ENCODE assay signal across 29 mouse cellular contexts in the genomic region with DNA sequence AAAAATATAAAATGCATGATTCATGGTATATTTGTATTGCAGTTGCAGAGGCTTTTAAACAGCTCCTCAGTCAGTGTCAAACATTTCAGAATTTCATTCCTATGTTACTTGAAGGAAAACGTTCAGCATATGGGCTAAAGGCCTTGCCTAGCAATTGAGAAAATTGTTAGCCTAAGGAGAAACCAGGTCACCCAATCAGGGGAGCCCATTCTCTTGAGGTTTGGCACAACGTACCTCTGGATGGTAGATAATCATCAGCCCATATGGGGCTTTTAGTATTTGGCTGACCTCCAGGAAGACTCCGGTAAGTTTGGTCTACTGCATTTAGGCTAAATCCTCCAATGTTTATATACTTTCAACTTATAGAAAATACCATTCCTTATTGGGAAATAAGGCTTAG.
DNase-seq lines count a peak whose midpoint lies in the region; ATAC-seq and TF ChIP-seq lines count a peak whose summit lies in the region.
"Had no signal": no experiment of that assay in that cellular context is flagged by ENCODE, and none has a peak within 500 bp of the region (broad histone marks: within the 10 kb centered on the region; RNA-seq: fewer than 3 reads in every experiment).

No protein-coding gene starts in this region.

- no peak overlapping the region for H3K27ac ChIP-seq in intestine, embryonic 14.5 days (ENCODE audit: low read depth)
- no peak overlapping the region for H3K27ac ChIP-seq in intestine, postnatal 0 days (ENCODE audit: low read depth, low read length)
- H3K27ac ChIP-seq in lung, embryonic 16.5 days (ENCODE audit: low read length), result no peak overlapping the region
- H3K27ac ChIP-seq in stomach, embryonic 15.5 days, result no peak overlapping the region
- H3K27ac ChIP-seq: forebrain, embryonic 10.5 days; heart, embryonic 10.5 days; heart, embryonic 15.5 days; hindbrain, embryonic 12.5 days; kidney, postnatal 0 days; limb, embryonic 15.5 days; liver, embryonic 13.5 days; macrophage; midbrain, embryonic 13.5 days; neural tube, embryonic 13.5 days had no signal

- peak; percentile 55; the same call in 1 of the 2 replicates for ATAC-seq in intestine, embryonic 14.5 days (replicated peaks; ENCODE audit: low FRiP score, low TSS enrichment, low read depth)
- ATAC-seq in intestine, postnatal 0 days, result no peak
- 0 out of 2 replicates have a peak, but pooled peaks have one; percentile 47 for ATAC-seq in lung, embryonic 16.5 days (ENCODE audit: low read depth)
- ATAC-seq in stomach, embryonic 15.5 days (ENCODE audit: insufficient read depth, low FRiP score, low read depth), result peak; percentile 27; the same call in 1 of the 2 replicates
- ATAC-seq: midbrain, embryonic 13.5 days; Patski had no signal

- H3K36me3 ChIP-seq in intestine, embryonic 14.5 days (ENCODE audit: control insufficient read depth, insufficient read depth, low read length), result no peaks in the 10 kb centered on the region
- H3K36me3 ChIP-seq in intestine, postnatal 0 days (ENCODE audit: control insufficient read depth, insufficient read depth), result no peaks in the 10 kb centered on the region
- no peaks in the 10 kb centered on the region for H3K36me3 ChIP-seq in lung, embryonic 16.5 days (ENCODE audit: control insufficient read depth, insufficient read depth, low read length)
- H3K36me3 ChIP-seq in stomach, embryonic 15.5 days, result no peaks in the 10 kb centered on the region
- H3K36me3 ChIP-seq: forebrain, embryonic 10.5 days; G1E; heart, embryonic 10.5 days; heart, embryonic 15.5 days; hindbrain, embryonic 12.5 days; limb, embryonic 15.5 days; liver, embryonic 13.5 days; midbrain, embryonic 13.5 days; neural tube, embryonic 13.5 days had no signal

- peak; percentile 6 to 14 for DNase-seq in cerebellum, postnatal 10 days
- DNase-seq in cerebellum, adult 11-12 months, result no peak
- no peak for DNase-seq in intestine, embryonic 14.5 days (ENCODE audit: low spot score)
- no peak for DNase-seq in lung, adult 2 months
- DNase-seq in embryo, embryonic 9.5 days (ENCODE audit: extremely low spot score), result no peak
- DNase-seq: adrenal gland, postnatal 10 days; cerebellum, adult 11 months; cerebellum, adult 9-11 months; gastrocnemius, postnatal 25 days; heart, adult 11 months; kidney, adult 8-10 months; kidney, postnatal 4 days; liver, embryonic 13.5 days; lung, adult 18-20 months; right cerebral cortex, postnatal 14 days had no signal

- H3K4me2 ChIP-seq in intestine, embryonic 14.5 days (ENCODE audit: low read length), result no peak overlapping the region
- H3K4me2 ChIP-seq in intestine, postnatal 0 days (replicated peaks; ENCODE audit: low read depth), result no peak overlapping the region
- H3K4me2 ChIP-seq in lung, embryonic 16.5 days (ENCODE audit: low read depth, low read length), result no peak overlapping the region
- H3K4me2 ChIP-seq in stomach, embryonic 15.5 days, result no peak overlapping the region
- H3K4me2 ChIP-seq: heart, embryonic 15.5 days; hindbrain, embryonic 12.5 days; limb, embryonic 15.5 days; liver, embryonic 13.5 days; midbrain, embryonic 13.5 days; neural tube, embryonic 13.5 days had no signal

- no peaks in the 10 kb centered on the region for H3K9me3 ChIP-seq in intestine, embryonic 14.5 days (ENCODE audit: control insufficient read depth, low read length)
- H3K9me3 ChIP-seq in intestine, postnatal 0 days (ENCODE audit: control insufficient read depth), result no peaks in the 10 kb centered on the region
- no peaks in the 10 kb centered on the region for H3K9me3 ChIP-seq in lung, embryonic 16.5 days (ENCODE audit: control insufficient read depth, low read length)
- no peaks in the 10 kb centered on the region for H3K9me3 ChIP-seq in stomach, embryonic 15.5 days
- H3K9me3 ChIP-seq: forebrain, embryonic 10.5 days; G1E; heart, embryonic 10.5 days; heart, embryonic 15.5 days; hindbrain, embryonic 12.5 days; limb, embryonic 15.5 days; liver, embryonic 13.5 days; midbrain, embryonic 13.5 days; neural tube, embryonic 13.5 days had no signal

- no peak for TF ChIP-seq CTCF in intestine, postnatal 0 days (IDR thresholded peaks at IDR 0.05; ENCODE audit: low read depth)
- no peak for TF ChIP-seq CTCF in lung, adult 2 months (IDR thresholded peaks at IDR 0.05; ENCODE audit: insufficient read depth, low read length)

- no peak for TF ChIP-seq POLR2A in lung, adult 2 months (IDR thresholded peaks at IDR 0.05; ENCODE audit: borderline replicate concordance, extremely low read depth, low read depth, low read length)

- H3K27me3 ChIP-seq in intestine, embryonic 14.5 days (replicated peaks; ENCODE audit: control insufficient read depth, insufficient read depth, low read length), result no peaks in the 10 kb centered on the region
- no peaks in the 10 kb centered on the region for H3K27me3 ChIP-seq in intestine, postnatal 0 days (replicated peaks; ENCODE audit: control insufficient read depth, insufficient read depth, low read length)
- H3K27me3 ChIP-seq in lung, embryonic 16.5 days (ENCODE audit: control insufficient read depth, insufficient read depth, low read depth, low read length), result no peaks in the 10 kb centered on the region
- no peaks in the 10 kb centered on the region for H3K27me3 ChIP-seq in stomach, embryonic 15.5 days (replicated peaks)
- H3K27me3 ChIP-seq: heart, embryonic 15.5 days; hindbrain, embryonic 12.5 days; limb, embryonic 15.5 days; liver, embryonic 13.5 days; midbrain, embryonic 13.5 days; neural tube, embryonic 13.5 days; Patski had no signal

- H3K9ac ChIP-seq in intestine, embryonic 14.5 days (ENCODE audit: low read length), result no peak overlapping the region
- H3K9ac ChIP-seq in intestine, postnatal 0 days (ENCODE audit: low read depth, low read length), result no peak overlapping the region
- H3K9ac ChIP-seq in lung, embryonic 16.5 days (ENCODE audit: low read length), result no peak overlapping the region
- no peak overlapping the region for H3K9ac ChIP-seq in stomach, embryonic 15.5 days
- H3K9ac ChIP-seq: heart, embryonic 15.5 days; hindbrain, embryonic 12.5 days; limb, embryonic 15.5 days; liver, embryonic 13.5 days; midbrain, embryonic 13.5 days; neural tube, embryonic 13.5 days had no signal

- 26% methylated on average over 3 of the region's 3 CpGs for WGBS in intestine, embryonic 14.5 days
- WGBS in intestine, postnatal 0 days, result 38% methylated on average over 3 of the region's 3 CpGs
- WGBS in lung, embryonic 16.5 days, result 25% methylated on average over 3 of the region's 3 CpGs
- WGBS in lung, adult 2 months, result 26% methylated on average over 3 of the region's 3 CpGs
- 29% methylated on average over 3 of the region's 3 CpGs for WGBS in stomach, embryonic 15.5 days

- H3K4me1 ChIP-seq in intestine, embryonic 14.5 days (replicated peaks; ENCODE audit: control insufficient read depth, insufficient read depth, low read length), result no peaks in the 10 kb centered on the region; the same call in 1 of the 2 replicates
- no peaks in the 10 kb centered on the region for H3K4me1 ChIP-seq in intestine, postnatal 0 days (replicated peaks; ENCODE audit: control insufficient read depth, insufficient read depth, low read length)
- H3K4me1 ChIP-seq in lung, embryonic 16.5 days (replicated peaks; ENCODE audit: control insufficient read depth, insufficient read depth, low read length), result no peaks in the 10 kb centered on the region
- H3K4me1 ChIP-seq in lung, adult 2 months (ENCODE audit: control insufficient read depth, insufficient read depth, low read length), result no peaks in the 10 kb centered on the region
- no peaks in the 10 kb centered on the region for H3K4me1 ChIP-seq in stomach, embryonic 15.5 days
- H3K4me1 ChIP-seq: forebrain, embryonic 10.5 days; heart, embryonic 10.5 days; heart, embryonic 15.5 days; hindbrain, embryonic 12.5 days; limb, embryonic 15.5 days; liver, embryonic 13.5 days; midbrain, embryonic 13.5 days; neural tube, embryonic 13.5 days had no signal

- H3K4me3 ChIP-seq in intestine, embryonic 14.5 days (ENCODE audit: low read depth, low read length), result no peak overlapping the region
- no peak overlapping the region for H3K4me3 ChIP-seq in intestine, postnatal 0 days (ENCODE audit: low read depth, low read length)
- H3K4me3 ChIP-seq in lung, embryonic 16.5 days (ENCODE audit: low read length), result no peak overlapping the region
- H3K4me3 ChIP-seq in lung, adult 2 months (replicated peaks; ENCODE audit: extremely low read depth, low read depth, low read length), result no peak overlapping the region
- H3K4me3 ChIP-seq in stomach, embryonic 15.5 days (replicated peaks), result no peak overlapping the region
- H3K4me3 ChIP-seq: forebrain, embryonic 10.5 days; heart, embryonic 10.5 days; heart, embryonic 15.5 days; hindbrain, embryonic 12.5 days; limb, embryonic 15.5 days; liver, embryonic 13.5 days; midbrain, embryonic 13.5 days; neural tube, embryonic 13.5 days had no signal

Comparison
In these comparisons a context has a peak if more than half of its experiments do, and no peak if none do; other contexts are left out.
1. DNase-seq: peak in cerebellum, postnatal 10 days (2 of 2); none in cerebellum, adult 11-12 months (single experiment), intestine, embryonic 14.5 days (single experiment), lung, adult 2 months (single experiment) and embryo, embryonic 9.5 days (single experiment).